Mouse (Mus musculus) cerebellum, postnatal 4 days (tissue): ENCODE data around the gene Tmem126b.

Experiments
- DNase-seq, 2 experiments: peaks; one replicate each; pipeline ENCODE4 v3.0.0; 2022; ENCODE audit warnings: low spot score in 2 of 2, mixed read lengths in 1 of 2

Tmem126b gene

DNA sequence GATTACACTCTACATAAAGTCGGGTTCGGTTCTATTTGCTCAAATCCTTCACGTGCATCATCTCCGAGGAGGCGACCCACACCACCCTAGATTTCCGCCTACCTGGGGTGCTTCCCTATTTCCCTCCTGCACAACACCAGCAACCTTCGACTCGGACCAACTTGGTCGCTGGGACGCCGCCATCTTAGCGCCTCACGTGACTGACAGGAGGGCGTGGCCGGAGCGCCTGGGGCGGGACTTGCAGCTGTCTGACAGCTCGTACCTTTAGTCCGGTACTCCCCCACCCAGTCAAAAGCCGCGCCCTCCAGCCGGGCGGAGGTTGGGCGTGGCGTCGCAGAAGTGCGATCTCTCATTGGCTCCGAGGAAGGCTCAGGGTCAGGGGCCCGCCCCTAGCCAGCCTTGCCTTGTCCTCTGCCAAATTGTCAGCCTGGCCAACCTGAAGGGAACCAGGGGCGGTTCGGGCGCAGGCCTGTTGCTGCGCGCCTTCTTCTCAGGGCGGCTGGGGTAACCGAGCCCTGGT lies at the start of gene Tmem126b:
Gene Tmem126b (minus strand): TSS at position 209 of the 520 bp plus-strand sequence.
- peak; percentile 93 to 97 for DNase-seq

DNA sequence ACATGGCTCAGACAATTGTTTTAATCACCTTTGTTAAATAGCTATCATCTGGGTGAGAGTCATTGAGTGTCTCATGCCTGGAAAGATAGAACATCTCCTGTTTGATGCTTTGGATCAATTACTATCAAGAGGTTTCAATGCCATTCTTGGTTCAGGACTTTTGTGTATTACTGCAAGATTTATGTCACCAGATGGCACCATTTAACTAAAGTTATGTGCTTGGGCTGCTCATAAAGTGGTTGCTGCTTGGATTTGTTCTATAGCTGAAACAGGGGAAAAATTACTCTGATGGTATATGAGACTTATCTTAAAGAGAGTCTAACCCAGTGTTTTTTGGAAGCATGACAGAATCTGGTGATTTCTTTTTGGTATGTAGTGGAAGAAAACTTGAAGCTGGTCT lies 36.5 kb upstream of the Tmem126b start:
- no peak for DNase-seq

DNA sequence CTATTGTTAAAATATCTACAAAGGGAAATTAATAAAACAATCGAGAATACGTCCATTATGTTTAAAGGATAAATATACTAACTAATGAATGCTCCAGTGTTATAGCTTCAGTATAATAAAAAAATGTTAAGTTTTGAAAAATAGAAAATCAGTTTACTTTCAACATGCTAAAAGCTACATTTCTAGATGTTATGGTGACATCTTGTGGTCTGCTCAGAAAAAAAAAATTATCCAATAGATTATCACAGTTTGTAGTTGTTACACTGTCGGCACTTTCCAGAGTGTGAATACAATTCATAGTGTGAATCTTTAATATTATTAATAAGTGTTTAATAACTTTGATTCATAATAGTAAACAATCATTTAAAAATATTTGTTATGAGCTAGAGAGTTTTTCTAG lies 32.3 kb upstream of the Tmem126b start:
- no peak for DNase-seq

DNA sequence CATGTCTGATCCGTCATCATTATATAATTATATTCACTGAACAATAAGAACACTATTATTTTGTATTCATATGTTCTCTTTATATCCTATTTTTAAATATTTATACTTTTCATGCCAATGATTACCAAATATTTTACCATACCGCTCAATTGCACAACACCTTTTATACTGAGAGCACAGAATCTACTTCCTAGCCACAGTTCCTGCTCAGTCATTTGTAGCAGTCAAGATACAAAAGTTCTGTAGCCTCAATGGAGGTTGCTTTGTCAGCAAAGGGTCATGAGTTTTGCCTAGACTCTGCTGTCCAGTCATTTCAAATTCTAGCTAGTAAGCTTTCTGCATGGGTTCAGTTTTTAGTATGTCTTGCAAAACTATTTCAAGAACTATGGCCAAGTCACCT lies 6.8 kb upstream of the Tmem126b start:
- no peak for DNase-seq

DNA sequence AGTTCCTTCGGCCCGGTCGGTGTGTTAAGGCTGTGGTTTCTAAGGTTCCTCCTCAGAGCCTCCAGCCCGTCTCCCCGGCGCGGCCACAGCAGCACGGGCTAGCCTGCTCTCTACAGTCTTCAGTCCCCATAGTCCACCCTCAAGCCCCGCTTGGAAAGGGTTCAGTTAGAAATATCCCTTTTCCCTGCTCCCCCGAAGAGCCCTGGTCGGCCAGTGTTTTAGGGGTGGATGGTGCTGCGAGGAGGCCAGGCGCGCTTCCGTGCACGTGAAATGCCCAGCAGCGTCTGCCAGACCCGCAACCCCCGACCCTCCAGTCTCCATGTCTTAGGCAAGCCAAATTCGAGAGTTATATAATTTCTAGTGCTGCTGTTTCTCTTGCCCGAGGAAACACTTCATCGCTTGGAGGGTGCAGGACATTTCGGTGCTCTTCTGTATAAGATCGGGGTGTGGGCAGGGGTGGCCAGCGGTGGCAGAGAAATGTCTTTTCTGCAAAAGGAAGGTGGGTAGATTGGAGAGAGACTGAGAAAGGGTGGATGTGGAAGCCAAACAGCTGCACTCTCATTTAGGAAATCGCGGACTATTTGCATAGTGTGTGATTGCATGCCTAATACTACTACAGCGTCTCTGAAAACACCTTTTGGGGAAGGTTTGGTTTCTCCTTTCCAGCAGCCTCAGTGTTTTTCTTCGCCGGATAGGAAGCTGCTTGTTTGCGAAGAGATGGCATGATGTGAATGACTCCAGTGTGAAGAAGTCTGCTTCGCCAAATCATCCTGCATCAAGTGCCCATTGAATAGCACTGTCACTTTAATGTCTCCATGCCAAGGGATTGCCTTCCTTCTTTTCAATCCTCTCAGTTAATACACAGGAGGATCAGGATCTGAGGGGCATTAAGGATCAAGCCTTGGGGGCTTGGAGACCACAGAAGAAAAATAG lies 778 bp upstream of the Tmem126b start, which contains the start of gene Dlg2:
Gene Dlg2 (plus strand): TSS at position 360 of the 933 bp plus-strand sequence.
- no peak for DNase-seq

DNA sequence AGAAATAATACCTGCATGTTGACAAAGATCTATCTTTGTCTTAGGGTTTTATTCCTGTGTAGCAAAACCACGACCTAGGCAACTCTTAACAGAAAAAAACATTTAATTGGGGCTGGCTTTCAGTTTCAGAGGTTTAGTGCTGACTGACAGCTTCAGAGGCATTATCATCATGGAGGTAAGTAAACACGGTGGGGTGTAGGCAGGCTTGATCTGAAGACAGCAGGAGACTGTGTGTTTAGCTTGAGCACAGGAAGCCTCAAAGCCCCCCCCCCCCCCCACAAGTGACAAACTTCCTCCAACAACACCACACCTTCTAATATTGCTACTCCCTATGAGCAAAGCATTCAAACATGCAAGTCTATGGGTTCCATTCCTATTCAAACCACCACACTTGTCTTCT lies 2.3 kb downstream of the Tmem126b start:
- DNase-seq: no peak

DNA sequence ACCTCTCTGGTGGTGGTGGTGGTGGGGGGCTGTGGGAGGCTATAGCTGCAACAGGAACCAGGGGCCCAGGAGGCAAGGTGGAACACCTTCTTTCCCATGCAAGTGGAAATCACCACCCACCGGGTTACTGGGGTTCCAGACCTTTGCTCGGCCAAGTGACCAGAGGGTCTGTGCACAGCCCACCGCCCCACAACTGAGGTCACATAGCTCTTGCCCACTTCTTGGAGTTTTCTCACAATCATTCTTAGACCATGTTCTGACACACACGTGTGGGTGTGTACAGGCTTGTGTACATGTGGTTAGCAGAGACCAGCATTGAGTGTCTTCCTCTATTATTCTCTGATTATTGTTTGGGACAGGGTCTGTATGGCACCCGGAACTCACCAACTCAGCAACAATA lies 14.4 kb downstream of the Tmem126b start:
- DNase-seq: no peak

DNA sequence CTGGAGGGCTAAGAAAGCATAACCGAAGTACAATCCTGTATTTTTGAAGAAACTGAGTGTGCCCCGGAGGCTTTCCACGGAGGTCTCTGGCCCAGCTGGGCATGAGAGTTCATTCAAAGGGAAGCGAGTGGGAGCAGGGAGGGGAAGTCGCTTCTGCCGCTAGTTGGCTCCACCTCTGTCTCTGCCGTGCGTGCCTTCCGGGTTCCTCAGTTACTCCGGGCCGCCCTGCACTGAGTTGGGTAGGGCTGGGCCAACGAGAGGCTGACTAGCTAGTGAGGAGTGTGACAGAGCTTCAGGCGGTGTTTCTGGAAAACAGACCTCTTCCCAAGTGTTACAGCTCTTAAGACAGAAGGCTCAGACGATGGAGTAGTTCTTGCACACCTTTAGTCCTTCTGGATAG lies 14.9 kb downstream of the Tmem126b start:
- DNase-seq: no peak

DNA sequence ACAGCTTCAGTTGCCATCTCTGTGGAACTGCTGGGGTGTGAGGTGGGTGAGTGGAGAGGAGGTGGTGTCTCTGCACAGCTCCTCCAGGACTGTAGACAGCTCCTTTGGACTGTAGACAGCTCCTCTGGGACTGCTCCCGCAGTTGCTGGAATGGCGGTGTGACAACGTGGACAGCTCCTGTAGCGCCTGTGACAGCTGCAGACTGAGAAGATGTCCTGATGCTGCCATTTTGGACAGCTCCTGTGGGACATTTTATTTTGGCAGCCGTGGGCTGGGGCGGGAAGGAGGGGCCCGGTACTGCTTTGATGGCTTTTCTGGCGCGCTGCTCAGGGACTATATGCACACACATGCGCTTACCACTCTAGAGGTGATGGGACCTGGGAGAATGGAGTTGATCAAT lies 15.5 kb downstream of the Tmem126b start:
- DNase-seq: no peak

DNA sequence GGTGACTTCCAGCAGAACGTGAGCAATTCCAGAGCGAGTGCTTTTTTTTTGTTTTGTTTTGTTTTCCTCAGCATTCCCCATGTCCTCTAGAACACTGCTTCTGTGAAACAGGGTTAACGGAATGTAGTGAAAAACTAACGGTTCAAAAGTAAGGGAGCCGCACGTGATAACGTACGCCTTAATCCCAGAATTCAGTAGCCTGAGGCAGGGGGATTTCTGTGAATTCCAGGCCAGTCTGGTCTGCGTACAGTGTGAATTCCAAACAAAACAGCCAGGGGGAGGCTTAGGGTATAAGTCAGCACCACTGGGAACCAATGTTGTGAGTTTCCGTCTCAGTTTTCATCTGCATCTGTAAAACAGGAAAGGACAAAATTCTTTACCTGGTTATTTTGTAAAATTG lies 18.3 kb downstream of the Tmem126b start:
- no peak for DNase-seq

DNA sequence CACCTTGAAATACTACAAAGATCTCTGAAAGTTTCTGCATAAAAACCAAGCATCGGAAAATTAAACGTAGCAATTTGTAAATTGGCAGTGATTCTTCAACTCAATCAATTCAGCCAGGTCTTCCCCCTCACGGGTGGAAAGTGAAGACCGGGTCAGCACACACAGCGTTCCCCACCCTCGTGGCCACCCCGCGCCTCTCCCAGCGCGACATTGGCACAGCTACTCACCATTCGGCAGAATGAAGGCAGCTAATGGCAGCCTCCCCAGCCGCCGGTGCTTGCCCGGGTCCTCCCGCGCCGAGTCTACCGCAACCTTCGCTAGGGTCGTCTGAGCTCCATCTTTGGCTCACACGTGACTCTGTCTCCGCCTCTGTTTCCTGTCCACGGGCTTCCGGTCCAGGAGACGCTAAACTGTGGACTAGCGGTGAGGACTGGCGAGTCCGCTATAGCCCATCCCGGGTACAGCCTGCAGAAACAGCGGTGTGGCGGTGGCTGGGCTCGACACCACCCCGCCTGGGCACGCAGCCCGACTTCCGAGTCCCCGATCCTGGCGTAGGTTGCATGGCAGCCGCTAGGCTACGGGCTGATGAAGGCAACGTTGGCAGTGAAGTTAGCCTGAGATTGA lies 18.8 kb downstream of the Tmem126b start, which contains the start of gene Tmem126a:
Gene Tmem126a (minus strand): TSS at position 385 of the 624 bp plus-strand sequence.
- DNase-seq: peak; percentile 68 to 84

DNA sequence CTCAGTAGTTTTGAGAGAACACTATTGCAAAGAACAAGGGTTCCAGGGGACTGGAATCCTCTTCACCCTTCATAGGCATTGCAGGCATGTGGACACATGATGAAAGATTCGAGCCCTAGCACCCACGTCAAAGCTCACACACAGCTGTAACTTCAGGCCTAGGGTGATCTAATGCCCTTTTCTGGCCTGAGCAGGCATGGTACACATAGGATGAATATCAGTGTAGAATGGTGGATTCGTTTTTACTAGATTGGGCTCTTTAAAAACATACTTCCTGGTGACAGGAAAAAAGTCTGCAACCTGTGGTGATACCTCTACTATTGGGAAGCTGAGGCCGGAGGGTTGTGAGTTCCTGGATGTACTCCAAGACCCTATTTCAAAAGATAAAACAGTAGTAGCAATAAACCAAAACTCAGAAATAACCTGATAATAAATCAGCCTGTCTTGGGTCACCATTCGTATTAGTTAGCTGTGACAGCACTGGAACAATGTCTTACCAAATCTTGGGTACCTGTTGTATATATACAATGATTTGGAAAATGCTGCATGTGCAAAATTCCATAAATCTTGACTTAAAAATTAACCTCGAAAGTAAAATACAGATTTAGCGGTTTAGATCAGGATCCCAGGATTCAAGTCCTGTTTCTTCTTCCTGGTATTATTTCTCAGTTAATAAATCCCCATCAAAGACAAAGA lies 19.5 kb downstream of the Tmem126b start:
- no peak for DNase-seq

DNA sequence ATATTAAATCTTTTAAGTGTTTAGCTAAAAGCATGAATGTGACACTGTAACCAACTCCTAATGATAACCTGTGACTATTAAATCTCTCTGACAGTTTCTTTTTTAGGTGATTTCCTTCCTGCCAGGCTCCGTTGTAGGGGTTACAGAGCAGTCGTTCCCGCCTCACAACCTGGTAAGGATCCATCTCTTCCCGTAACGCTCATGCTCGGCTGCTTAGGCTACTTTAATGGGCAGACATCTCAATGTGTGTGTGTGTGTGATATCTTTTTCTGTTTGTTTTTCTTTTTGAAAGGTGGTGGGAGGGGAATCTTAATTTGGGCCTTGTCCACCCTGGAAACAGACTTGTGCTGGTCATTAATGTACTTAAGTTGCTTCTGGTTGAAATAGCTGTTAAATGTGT lies 31.6 kb downstream of the Tmem126b start:
- no peak for DNase-seq

DNA sequence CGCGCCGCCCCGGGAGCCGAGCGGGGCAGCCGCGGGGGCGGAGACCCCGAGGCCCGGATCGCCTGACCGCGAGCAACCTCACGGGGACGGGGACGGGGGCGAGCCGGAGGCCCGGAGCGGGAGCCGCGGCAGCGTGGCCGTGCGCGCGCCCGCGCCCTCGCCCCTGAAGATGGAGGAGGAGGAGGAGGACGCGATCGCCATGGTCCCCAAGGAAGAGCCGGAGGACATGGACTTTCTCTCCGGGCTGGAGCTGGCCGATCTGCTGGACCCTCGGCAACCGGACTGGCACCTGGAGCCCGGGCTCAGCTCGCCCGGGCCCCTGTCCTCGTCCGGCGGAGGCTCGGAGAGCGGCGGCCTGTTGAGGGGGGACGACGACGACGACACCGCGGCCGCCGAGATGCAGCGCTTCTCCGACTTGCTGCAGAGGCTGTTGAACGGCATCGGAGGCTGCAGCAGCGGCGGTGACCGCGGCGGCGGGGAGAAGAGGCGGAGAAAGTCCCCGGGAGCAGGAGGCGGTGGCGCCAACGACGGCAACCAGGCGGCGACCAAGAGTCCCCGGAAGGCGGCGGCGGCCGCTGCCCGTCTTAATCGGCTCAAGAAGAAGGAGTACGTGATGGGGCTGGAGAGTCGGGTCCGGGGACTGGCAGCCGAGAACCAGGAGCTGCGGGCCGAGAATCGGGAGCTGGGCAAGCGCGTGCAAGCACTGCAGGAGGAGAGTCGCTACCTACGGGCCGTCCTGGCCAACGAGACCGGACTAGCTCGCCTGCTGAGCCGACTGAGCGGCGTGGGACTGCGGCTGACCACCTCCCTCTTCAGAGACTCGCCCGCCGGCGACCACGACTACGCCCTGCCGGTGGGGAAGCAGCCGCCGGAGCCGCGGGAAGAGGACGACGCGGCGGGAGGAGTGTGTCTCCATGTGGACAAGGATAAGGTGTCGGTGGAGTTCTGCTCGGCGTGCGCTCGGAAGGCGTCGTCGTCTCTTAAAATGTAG lies 32.4 kb downstream of the Tmem126b start:
- DNase-seq: peak; percentile 50 to 78

DNA sequence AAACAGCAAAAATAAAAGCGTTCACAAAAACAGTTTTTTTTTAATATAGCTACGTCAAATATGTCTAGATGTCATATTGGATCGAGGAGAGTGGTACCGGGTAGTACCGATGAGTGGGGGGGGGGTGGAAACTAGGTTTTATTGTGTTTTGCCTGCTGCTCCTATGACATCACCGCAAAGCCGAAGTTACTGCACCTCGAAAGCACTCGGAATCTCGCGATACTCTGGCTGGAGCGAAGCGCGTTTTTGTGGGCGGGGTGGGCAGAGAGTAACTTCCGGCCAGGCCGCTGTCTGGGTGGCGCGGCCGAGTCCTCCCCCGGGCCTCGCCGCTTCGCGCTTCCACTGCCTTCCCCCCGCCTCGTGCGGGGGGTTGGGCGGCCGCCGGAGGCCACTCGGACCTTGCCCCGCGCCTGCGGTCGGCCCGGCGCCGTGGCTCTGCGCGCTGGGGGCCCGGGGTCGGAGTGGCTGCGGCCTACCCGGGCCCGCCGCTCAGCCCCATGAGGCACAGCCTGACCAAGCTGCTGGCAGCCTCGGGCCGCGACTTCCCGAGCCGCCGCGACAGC lies 33.2 kb downstream of the Tmem126b start, which contains the start of gene Crebzf:
Gene Crebzf (plus strand): TSS at position 212 of the 563 bp plus-strand sequence.
- DNase-seq: peak; percentile 79 to 92

DNA sequence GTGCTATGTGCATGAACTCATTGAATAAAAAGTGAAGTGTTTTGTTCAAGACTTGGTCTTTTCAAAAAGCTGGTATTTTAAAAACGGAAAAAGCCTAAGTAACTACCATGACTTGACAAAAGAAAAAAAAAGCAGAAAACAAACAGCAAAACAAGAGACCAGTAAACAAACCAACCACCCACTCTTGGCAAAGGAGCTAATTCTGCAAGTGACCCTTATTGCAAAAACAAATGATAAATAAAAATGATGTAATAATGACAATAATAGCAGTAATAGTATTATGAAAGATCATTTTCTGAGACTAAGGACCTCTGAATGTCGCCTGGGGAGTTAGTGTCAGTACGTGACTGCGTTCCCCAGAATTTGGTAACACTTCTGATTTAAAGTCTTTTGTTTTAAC lies 33.7 kb downstream of the Tmem126b start:
- no peak for DNase-seq

DNA sequence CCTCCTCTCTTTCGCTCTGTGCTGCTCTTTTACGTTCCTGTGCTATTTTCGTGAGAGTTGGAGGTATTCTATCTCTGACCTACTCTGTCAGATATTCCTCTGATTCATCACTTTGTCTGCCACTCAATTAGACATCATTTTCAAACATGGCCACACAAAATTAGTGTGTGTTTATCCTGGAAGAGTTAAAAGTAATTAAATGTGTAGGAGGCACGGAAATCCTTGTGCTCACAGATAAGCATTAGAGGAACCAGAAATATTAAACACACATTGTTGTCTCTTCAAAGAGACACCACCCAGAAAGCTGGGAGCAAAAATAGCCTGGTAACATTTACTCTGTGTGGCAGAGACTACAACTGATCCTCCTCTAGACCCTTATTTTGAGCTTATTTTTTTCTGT lies 35.8 kb downstream of the Tmem126b start:
- DNase-seq: no peak

DNA sequence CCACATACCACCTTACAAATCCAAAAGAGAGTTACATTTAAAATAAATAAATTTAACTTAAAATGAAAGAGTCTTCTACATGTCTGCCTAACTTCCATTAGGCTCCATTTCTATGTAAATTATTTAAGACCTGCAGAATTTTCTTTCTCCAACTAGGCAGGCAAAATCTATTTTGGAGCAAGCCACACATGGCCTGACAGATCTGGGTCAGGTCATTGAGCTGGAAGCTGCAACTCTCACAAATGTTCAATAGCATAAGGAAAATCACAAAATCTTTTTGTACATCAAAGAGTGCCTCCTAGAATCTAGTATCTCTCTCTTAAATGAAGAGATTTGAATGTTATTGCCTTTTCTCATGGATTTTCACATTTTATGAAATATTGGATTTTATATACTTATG lies 43.6 kb downstream of the Tmem126b start:
- no peak for DNase-seq

DNA sequence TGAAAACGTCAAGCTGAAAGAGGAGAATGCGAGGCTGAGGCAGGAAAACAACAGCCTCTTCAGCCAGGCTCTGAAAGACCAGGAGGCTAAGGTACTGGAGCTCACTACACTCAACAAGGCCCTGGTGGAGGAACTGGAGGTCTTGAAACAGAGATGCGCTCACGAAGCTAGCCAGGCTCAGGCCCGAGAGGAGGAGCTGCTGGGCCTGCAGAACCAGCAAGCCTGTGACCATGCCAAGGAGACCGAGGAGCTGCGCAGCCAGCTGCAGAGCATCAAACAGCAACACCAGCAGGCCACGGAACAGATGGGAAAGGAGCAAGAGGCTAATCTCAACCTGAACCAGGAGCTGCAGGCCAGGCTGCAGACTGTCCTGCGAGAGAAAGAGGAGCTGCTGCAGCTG lies 48.8 kb downstream of the Tmem126b start:
- no peak for DNase-seq
